In the genomic region with DNA sequence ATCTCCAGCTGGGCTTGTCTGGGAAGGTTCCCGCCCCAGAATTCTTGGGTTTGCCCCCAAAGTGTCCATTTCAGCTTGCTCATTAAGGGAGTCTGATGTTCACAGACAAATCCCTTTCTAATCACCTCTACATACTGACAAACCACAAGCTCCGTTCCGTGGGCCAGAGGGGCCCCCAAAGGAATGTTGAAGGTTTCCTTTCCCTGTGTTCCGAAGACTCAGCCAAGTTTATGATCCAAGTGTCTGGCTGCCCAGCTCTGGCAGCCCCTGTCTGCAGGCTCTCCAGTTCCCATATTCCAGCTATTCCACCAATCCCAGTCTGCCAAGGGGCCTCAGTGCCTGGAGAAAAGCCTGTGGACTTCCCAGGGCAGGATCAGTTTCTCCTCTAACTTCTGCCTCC, we compare ENCODE assay signal across 17 mouse cellular contexts. TPM values are rescaled to one million over a fixed set of nuclear protein-coding genes. Genes with fewer than 3 reads are reported as not detected.
"Had no signal": no experiment of that assay in that cellular context is flagged by ENCODE, and none has a peak within 500 bp of the region (broad histone marks: within the 10 kb centered on the region; RNA-seq: fewer than 3 reads in every experiment).

No protein-coding gene starts in this region.

- H3K4me2 ChIP-seq: liver, embryonic 13.5 days; midbrain, embryonic 11.5 days; midbrain, embryonic 15.5 days; neural tube, embryonic 12.5 days had no signal

- H3K27ac ChIP-seq: liver, embryonic 13.5 days; macrophage; midbrain, embryonic 15.5 days; neural tube, embryonic 12.5 days had no signal

- H3K9ac ChIP-seq: liver, embryonic 13.5 days; liver, postnatal 0 days; midbrain, embryonic 15.5 days; neural tube, embryonic 12.5 days had no signal

- H3K36me3 ChIP-seq: liver, embryonic 13.5 days; midbrain, embryonic 15.5 days; neural tube, embryonic 12.5 days had no signal

- H3K4me3 ChIP-seq: liver, embryonic 13.5 days; megakaryocyte, embryonic 14.5 days; midbrain, embryonic 15.5 days; neural tube, embryonic 12.5 days had no signal

- H3K4me1 ChIP-seq: liver, embryonic 13.5 days; megakaryocyte, embryonic 14.5 days; midbrain, embryonic 15.5 days; neural tube, embryonic 12.5 days had no signal

- H3K9me3 ChIP-seq: liver, embryonic 13.5 days; megakaryocyte, embryonic 14.5 days; midbrain, embryonic 15.5 days; neural tube, embryonic 12.5 days had no signal

- DNase-seq: kidney, adult 8-10 months; kidney, postnatal 25 days; layer of hippocampus, postnatal 36 days; liver; liver, embryonic 13.5 days; liver, postnatal 0 days; thymus, adult 2 months; thymus, postnatal 25 days had no signal

- H3K27me3 ChIP-seq: liver, embryonic 13.5 days; midbrain, embryonic 15.5 days; neural tube, embryonic 12.5 days had no signal

- ATAC-seq: intestine, postnatal 0 days; liver, postnatal 0 days; lung, postnatal 0 days; midbrain, embryonic 15.5 days had no signal

RNA-seq across cellular contexts. Expression of a gene that starts 27.1 kb away (rescaled TPM):
- total RNA-seq: monocyte, adult 5-6 weeks; neutrophil, adult 5-6 weeks had no signal
- polyA plus RNA-seq: macrophage had no signal
